Mouse (Mus musculus): Measurements from ENCODE around the gene Hcls1. TPM values are rescaled to one million over a fixed set of nuclear protein-coding genes. Genes with fewer than 3 reads are reported as not detected.

Gene Hcls1
- polyA plus RNA-seq, 1 experiment from 2014 or later: 13.8 TPM

- Histone ChIP-seq H3K4me2 (ENCODE audit: low read depth, low read length) (no peak overlapping the region), H3K4me1 (ENCODE audit: control insufficient read depth, low read depth, low read length) (no peaks in the 10 kb centered on the region), H3K4me3 (ENCODE audit: low read depth, low read length) (no peak overlapping the region), H3K9me3 (replicated peaks; ENCODE audit: control insufficient read depth, low read length) (no peaks in the 10 kb centered on the region), H3K27ac (ENCODE audit: low read length) (no peak overlapping the region), H3K9ac (ENCODE audit: low read depth, low read length) (no peak overlapping the region), H3K27me3 (ENCODE audit: control insufficient read depth, insufficient read depth, low read depth, low read length) (no peaks in the 10 kb centered on the region), H3K36me3 (ENCODE audit: control insufficient read depth, insufficient read depth) (peaks cover 16% of the 10 kb centered on the region)
- no peak for ATAC-seq (ENCODE audit: low read depth)
- WGBS (ENCODE audit: insufficient replicate concordance): 82% methylated on average over 13 of the region's 13 CpGs
These were observed 22.5 kb upstream of the Hcls1 start for GRCm38 (mm10) chr16:36912311-36912710.

GRCm38 (mm10) chr16:36914195-36914594 is 20.6 kb upstream of the Hcls1 start:
- H3K36me3 ChIP-seq (ENCODE audit: control insufficient read depth, insufficient read depth): peaks cover 11% of the 10 kb centered on the region
- H3K9ac ChIP-seq (ENCODE audit: low read depth, low read length): no peak overlapping the region
- no peak overlapping the region for H3K27ac ChIP-seq (ENCODE audit: low read length)
- no peaks in the 10 kb centered on the region for H3K27me3 ChIP-seq (ENCODE audit: control insufficient read depth, insufficient read depth, low read depth, low read length)
- ATAC-seq (ENCODE audit: low read depth): no peak
- no peaks in the 10 kb centered on the region for H3K9me3 ChIP-seq (replicated peaks; ENCODE audit: control insufficient read depth, low read length)
- H3K4me2 ChIP-seq (ENCODE audit: low read depth, low read length): no peak overlapping the region
- H3K4me3 ChIP-seq (ENCODE audit: low read depth, low read length): no peak overlapping the region
- WGBS (ENCODE audit: insufficient replicate concordance): 75% methylated on average over 5 of the region's 5 CpGs
- no peaks in the 10 kb centered on the region for H3K4me1 ChIP-seq (ENCODE audit: control insufficient read depth, low read depth, low read length)

- Histone ChIP-seq H3K27ac (ENCODE audit: low read length) (no peak overlapping the region), H3K36me3 (ENCODE audit: control insufficient read depth, insufficient read depth) (no peaks in the 10 kb centered on the region; the same call in 1 of the 2 replicates), H3K4me1 (ENCODE audit: control insufficient read depth, low read depth, low read length) (no peaks in the 10 kb centered on the region), H3K9ac (ENCODE audit: low read depth, low read length) (no peak overlapping the region), H3K4me2 (ENCODE audit: low read depth, low read length) (no peak overlapping the region), H3K4me3 (ENCODE audit: low read depth, low read length) (no peak overlapping the region), H3K9me3 (replicated peaks; ENCODE audit: control insufficient read depth, low read length) (no peaks in the 10 kb centered on the region), H3K27me3 (ENCODE audit: control insufficient read depth, insufficient read depth, low read depth, low read length) (no peaks in the 10 kb centered on the region)
- ATAC-seq (ENCODE audit: low read depth): no peak
- 94% methylated on average over 10 of the region's 10 CpGs for WGBS (ENCODE audit: insufficient replicate concordance)
These were observed 16.3 kb upstream of the Hcls1 start for GRCm38 (mm10) chr16:36918505-36918904.

- H3K27ac ChIP-seq (ENCODE audit: low read length): no peak overlapping the region
- WGBS (ENCODE audit: insufficient replicate concordance): 63% methylated on average over 3 of the region's 3 CpGs
- H3K4me3 ChIP-seq (ENCODE audit: low read depth, low read length): no peak overlapping the region
- no peaks in the 10 kb centered on the region for H3K9me3 ChIP-seq (replicated peaks; ENCODE audit: control insufficient read depth, low read length)
- no peaks in the 10 kb centered on the region for H3K27me3 ChIP-seq (ENCODE audit: control insufficient read depth, insufficient read depth, low read depth, low read length)
- no peaks in the 10 kb centered on the region for H3K4me1 ChIP-seq (ENCODE audit: control insufficient read depth, low read depth, low read length)
- H3K9ac ChIP-seq (ENCODE audit: low read depth, low read length): no peak overlapping the region
- no peak overlapping the region for H3K4me2 ChIP-seq (ENCODE audit: low read depth, low read length)
- no peak for ATAC-seq (ENCODE audit: low read depth)
- H3K36me3 ChIP-seq (ENCODE audit: control insufficient read depth, insufficient read depth): no peaks in the 10 kb centered on the region; the same call in 1 of the 2 replicates
These were observed 14.4 kb upstream of the Hcls1 start for GRCm38 (mm10) chr16:36920410-36920809.

- Histone ChIP-seq H3K9me3 (replicated peaks; ENCODE audit: control insufficient read depth, low read length) (no peaks in the 10 kb centered on the region), H3K27ac (ENCODE audit: low read length) (no peak overlapping the region), H3K4me2 (ENCODE audit: low read depth, low read length) (no peak overlapping the region), H3K27me3 (ENCODE audit: control insufficient read depth, insufficient read depth, low read depth, low read length) (no peaks in the 10 kb centered on the region), H3K36me3 (ENCODE audit: control insufficient read depth, insufficient read depth) (no peaks in the 10 kb centered on the region; the same call in 1 of the 2 replicates), H3K4me3 (ENCODE audit: low read depth, low read length) (no peak overlapping the region), H3K4me1 (ENCODE audit: control insufficient read depth, low read depth, low read length) (no peaks in the 10 kb centered on the region), H3K9ac (ENCODE audit: low read depth, low read length) (no peak overlapping the region)
- WGBS (ENCODE audit: insufficient replicate concordance): 78% methylated on average over 8 of the region's 8 CpGs
- no peak for ATAC-seq (ENCODE audit: low read depth)
These were observed 13.6 kb upstream of the Hcls1 start for GRCm38 (mm10) chr16:36921067-36921613.

- peaks cover 4% of the 10 kb centered on the region; the same call in 1 of the 2 replicates for H3K36me3 ChIP-seq (ENCODE audit: control insufficient read depth, insufficient read depth)
These were observed 12.8 kb upstream of the Hcls1 start for GRCm38 (mm10) chr16:36921980-36922379.

GRCm38 (mm10) chr16:36924312-36924711 is 10.5 kb upstream of the Hcls1 start:
- Histone ChIP-seq H3K27ac (ENCODE audit: low read length) (no peak overlapping the region), H3K9me3 (replicated peaks; ENCODE audit: control insufficient read depth, low read length) (no peaks in the 10 kb centered on the region), H3K4me1 (ENCODE audit: control insufficient read depth, low read depth, low read length) (no peaks in the 10 kb centered on the region), H3K27me3 (ENCODE audit: control insufficient read depth, insufficient read depth, low read depth, low read length) (no peaks in the 10 kb centered on the region), H3K9ac (ENCODE audit: low read depth, low read length) (no peak overlapping the region), H3K4me3 (ENCODE audit: low read depth, low read length) (no peak overlapping the region), H3K36me3 (ENCODE audit: control insufficient read depth, insufficient read depth) (peaks cover 8% of the 10 kb centered on the region; the same call in 1 of the 2 replicates), H3K4me2 (ENCODE audit: low read depth, low read length) (no peak overlapping the region)
- ATAC-seq (ENCODE audit: low read depth): no peak
- WGBS (ENCODE audit: insufficient replicate concordance): 76% methylated on average over 8 of the region's 8 CpGs

More at GRCm38 (mm10) chr16:36921980-36922379, 12.8 kb upstream of the Hcls1 start:
- Histone ChIP-seq H3K27ac (ENCODE audit: low read length) (no peak overlapping the region), H3K4me1 (ENCODE audit: control insufficient read depth, low read depth, low read length) (no peaks in the 10 kb centered on the region), H3K9ac (ENCODE audit: low read depth, low read length) (no peak overlapping the region), H3K4me3 (ENCODE audit: low read depth, low read length) (no peak overlapping the region), H3K27me3 (ENCODE audit: control insufficient read depth, insufficient read depth, low read depth, low read length) (no peaks in the 10 kb centered on the region), H3K4me2 (ENCODE audit: low read depth, low read length) (no peak overlapping the region), H3K9me3 (replicated peaks; ENCODE audit: control insufficient read depth, low read length) (no peaks in the 10 kb centered on the region)
- WGBS (ENCODE audit: insufficient replicate concordance): 69% methylated on average over 6 of the region's 6 CpGs
- ATAC-seq (ENCODE audit: low read depth): no peak

- Histone ChIP-seq H3K36me3 (ENCODE audit: control insufficient read depth, insufficient read depth) (peaks cover 10% of the 10 kb centered on the region; the same call in 1 of the 2 replicates), H3K4me3 (ENCODE audit: low read depth, low read length) (no peak overlapping the region), H3K9me3 (replicated peaks; ENCODE audit: control insufficient read depth, low read length) (no peaks in the 10 kb centered on the region), H3K9ac (ENCODE audit: low read depth, low read length) (no peak overlapping the region), H3K27ac (ENCODE audit: low read length) (no peak overlapping the region), H3K27me3 (ENCODE audit: control insufficient read depth, insufficient read depth, low read depth, low read length) (no peaks in the 10 kb centered on the region), H3K4me1 (ENCODE audit: control insufficient read depth, low read depth, low read length) (no peaks in the 10 kb centered on the region), H3K4me2 (ENCODE audit: low read depth, low read length) (no peak overlapping the region)
- WGBS (ENCODE audit: insufficient replicate concordance): 80% methylated on average over 6 of the region's 6 CpGs
- ATAC-seq (ENCODE audit: low read depth): no peak
These were observed 9.4 kb upstream of the Hcls1 start for GRCm38 (mm10) chr16:36925351-36925750.

- no peak overlapping the region for H3K4me2 ChIP-seq (ENCODE audit: low read depth, low read length)
- no peak overlapping the region for H3K4me3 ChIP-seq (ENCODE audit: low read depth, low read length)
- H3K9me3 ChIP-seq (replicated peaks; ENCODE audit: control insufficient read depth, low read length): no peaks in the 10 kb centered on the region
- WGBS (ENCODE audit: insufficient replicate concordance): 68% methylated on average over 6 of the region's 6 CpGs
- no peak overlapping the region for H3K27ac ChIP-seq (ENCODE audit: low read length)
- H3K4me1 ChIP-seq (ENCODE audit: control insufficient read depth, low read depth, low read length): no peaks in the 10 kb centered on the region
- peaks cover 10% of the 10 kb centered on the region; the same call in 1 of the 2 replicates for H3K36me3 ChIP-seq (ENCODE audit: control insufficient read depth, insufficient read depth)
- ATAC-seq (ENCODE audit: low read depth): no peak
- no peaks in the 10 kb centered on the region for H3K27me3 ChIP-seq (ENCODE audit: control insufficient read depth, insufficient read depth, low read depth, low read length)
- no peak overlapping the region for H3K9ac ChIP-seq (ENCODE audit: low read depth, low read length)
These were observed 9.0 kb upstream of the Hcls1 start for GRCm38 (mm10) chr16:36925797-36926196.

All from liver, embryonic 16.5 days (tissue).